Mouse (Mus musculus): ENCODE results near the gene Sumo3.

The Sumo3 gene

DNA sequence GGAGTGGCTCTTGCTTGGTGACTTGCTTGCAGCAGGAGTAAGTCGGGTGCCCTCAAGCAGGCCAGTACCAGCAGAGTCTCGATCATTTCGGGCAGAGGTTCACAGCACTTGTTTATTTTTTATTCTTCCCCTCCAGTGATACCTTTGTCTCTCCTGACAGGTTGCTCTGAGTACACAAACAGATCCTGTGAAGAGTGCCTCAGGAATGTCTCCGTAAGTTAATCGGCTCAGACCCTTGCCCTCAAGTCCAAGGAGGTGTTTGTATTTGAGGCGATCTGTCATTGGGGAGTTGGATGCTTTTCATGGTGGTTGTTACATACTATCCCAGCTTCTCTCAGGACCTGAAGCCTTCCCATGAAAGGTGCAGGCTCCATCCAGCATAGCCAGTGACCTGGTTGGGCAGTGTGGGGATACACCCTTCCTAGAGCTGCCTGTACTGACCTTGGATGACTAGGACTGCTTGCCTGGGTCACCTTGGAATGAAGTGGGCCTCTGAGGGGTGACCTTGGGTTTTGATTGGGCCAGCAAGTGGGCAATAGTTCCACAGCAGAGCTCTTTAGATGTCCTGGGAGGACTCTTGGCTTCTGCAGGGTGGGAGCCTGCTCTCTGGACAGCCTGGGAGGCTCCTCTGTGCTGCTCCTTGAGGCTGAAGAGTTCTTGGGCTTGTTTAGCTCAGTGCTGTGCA is 18.7 kb upstream of the Sumo3 start:
- in situ Hi-C loops (cut with MboI; ENCODE audit: unreplicated experiment in 2 of 2), result no loop called here

DNA sequence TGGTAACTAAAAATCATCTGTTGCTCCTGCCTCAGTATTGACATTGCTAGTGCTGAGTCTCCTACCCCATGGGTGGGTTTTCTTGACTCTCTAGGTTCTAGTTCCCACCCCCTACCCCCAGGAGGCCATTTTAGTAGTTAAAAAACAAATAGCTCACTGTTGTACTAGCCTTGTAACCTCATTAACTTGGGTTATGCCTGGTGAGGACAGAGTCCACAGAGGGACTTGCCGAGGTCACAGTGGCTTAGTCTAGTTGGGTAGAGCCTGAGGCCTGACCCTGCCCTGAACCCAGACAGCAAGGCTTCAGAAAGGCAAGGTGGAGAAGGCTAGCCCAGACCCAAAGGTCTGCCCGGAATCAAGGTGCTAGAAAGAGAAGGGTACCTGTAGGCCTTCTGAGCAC is 17.9 kb upstream of the Sumo3 start:
- in situ Hi-C loops (cut with MboI; ENCODE audit: unreplicated experiment in 2 of 2), result no loop called here

DNA sequence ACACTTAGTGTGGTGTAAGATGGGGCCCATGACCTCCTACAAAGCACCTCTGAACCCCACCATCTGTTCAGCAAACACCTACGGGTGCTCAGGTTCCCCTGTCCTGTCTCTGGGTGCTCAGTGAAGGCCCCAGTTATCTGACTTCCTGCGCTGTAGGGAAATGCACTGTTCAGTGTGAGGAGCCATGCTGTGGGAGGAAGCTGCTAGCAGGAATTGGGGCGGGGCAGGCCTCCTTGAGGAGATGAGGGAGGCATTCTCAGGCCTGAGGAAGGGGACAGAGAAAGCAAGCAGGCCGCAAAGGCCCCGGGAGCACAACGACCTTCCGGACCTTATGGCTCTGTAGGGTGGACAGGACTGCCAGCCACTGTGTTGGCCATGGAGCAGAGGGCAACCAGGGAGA is 16.8 kb upstream of the Sumo3 start:
- in situ Hi-C loops (cut with MboI; ENCODE audit: unreplicated experiment in 2 of 2), result no loop called here

DNA sequence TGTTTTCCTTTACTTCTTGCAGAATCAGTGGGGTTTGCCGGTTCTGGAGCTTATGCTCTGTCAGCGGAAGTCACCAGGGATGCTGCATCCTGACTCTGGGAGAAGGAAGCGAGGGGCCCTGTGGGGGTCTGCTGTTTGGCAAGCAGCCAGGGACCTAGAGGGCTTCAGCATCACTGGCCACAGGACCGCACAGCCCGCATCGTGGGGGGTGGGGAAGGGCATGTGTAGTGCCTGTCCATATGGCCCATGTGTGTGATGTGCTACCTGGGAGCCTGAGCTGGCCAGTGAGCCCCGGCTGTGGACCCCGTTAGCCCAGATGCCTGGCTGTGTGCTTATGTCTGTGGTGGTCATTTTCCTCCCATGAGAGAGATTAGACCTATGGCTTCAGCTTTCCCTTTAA is 16.1 kb upstream of the Sumo3 start:
- in situ Hi-C loops (cut with MboI; ENCODE audit: unreplicated experiment in 2 of 2), result no loop called here

DNA sequence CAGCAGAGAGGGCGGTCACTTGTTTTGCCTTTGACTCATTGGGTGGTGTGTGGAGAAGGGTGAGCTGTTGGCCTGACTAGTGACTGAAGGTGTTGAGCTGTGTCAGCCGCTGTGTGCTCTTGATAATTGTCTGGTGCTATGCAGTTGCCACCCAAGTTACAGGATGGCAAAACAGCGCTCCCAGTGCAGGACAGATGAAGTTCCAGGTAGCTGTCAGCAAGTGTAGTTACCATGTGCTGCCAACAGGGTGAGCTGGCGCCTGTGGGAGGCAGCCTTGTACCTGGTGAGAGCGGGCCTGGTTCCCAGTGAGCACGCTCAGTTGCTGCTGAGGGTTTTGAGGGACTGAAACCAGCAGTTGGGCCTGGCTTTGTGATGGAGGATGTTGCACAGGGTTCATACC is 15.1 kb upstream of the Sumo3 start:
- in situ Hi-C loops (cut with MboI; ENCODE audit: unreplicated experiment in 2 of 2), result no loop called here

DNA sequence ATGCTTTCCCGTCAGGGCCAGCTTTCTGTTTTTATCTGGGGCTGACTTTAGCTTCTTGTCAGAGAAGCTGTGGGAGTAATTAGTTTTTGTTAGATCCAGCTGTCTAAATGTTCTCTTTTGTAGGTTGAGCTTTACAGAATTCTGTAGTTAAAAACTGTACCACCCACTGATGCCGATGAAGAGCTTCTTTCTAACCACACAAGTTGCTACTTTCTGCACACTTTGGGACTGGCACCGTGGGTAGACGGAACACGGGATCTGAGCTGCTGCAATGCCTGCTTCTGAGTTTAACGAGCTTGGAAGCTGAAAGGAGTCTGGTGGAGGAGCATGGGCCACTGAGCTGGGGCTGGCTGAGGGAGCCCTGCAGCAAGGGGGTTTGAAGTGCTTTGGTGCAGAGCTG is 14.4 kb upstream of the Sumo3 start:
- in situ Hi-C loops (cut with MboI; ENCODE audit: unreplicated experiment in 2 of 2), result no loop called here

DNA sequence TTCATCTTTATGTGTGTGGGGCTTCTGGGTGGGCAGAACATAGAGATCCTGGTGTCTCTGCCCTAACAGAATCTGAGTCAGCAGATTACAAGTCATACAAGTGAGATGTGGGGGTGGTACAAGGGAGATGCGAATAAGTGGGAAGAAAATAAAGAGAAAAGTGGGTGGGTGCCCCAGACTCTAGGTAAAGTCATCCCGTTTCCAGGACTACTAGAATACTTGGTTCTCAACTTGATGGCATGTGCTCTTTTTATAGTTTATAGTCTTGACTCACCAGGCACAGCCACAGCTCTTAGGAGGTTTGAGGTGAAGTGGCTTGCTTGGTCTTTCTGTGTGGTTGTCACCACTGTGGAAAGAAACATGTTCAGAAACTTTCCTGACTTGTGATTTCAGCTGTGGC is 9.8 kb upstream of the Sumo3 start:
- in situ Hi-C loops (cut with MboI; ENCODE audit: unreplicated experiment in 2 of 2), result no loop called here

DNA sequence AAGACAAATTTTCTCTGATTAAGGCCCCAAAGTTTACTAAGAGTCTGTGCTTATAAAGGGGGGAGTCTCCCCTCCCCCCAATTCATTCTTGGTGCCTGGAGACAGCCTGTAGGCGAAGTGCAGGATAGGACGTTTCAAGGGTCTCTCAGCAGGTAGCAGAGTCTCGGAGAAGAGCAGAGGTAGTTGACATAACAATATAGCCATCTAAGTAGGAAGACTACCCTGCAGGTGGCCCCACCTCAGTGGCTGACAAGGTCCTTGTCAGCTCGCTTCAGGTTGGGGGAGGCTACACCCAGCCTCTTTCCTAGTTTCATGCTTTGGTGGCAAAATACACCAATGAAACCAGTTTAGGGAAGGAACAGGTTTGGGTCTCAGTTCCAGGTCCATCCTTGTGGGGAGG is 2.9 kb upstream of the Sumo3 start:
- in situ Hi-C loops (cut with MboI; ENCODE audit: unreplicated experiment in 2 of 2), result loop anchor here in 1 of 2 experiments (25.0 kb wide), 1 partner anchor 984 kb away; the partner anchor contains the start of gene Syde1

DNA sequence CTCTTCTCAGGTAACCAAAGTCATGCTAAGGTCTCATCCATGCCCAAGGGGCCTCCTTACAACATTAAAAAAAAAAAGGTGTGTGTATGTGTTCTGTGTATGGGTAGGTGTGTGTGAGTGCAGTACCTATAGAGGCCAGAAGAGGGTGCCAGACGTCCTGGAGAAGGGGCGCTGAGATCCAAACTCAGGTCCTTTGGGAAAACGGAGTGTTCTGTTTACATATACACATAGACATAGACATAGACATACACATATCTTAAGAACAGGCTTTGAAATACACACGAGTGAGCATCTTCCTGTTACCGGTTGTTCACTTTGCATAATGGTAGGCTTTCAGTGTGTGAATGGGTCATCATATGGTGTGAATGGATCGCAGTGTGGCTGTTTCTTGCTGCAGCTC is 1.8 kb upstream of the Sumo3 start:
- in situ Hi-C loops (cut with MboI; ENCODE audit: unreplicated experiment in 2 of 2), result loop anchor here in 1 of 2 experiments (25.0 kb wide), 1 partner anchor 983 kb away; the partner anchor contains the start of gene Syde1

DNA sequence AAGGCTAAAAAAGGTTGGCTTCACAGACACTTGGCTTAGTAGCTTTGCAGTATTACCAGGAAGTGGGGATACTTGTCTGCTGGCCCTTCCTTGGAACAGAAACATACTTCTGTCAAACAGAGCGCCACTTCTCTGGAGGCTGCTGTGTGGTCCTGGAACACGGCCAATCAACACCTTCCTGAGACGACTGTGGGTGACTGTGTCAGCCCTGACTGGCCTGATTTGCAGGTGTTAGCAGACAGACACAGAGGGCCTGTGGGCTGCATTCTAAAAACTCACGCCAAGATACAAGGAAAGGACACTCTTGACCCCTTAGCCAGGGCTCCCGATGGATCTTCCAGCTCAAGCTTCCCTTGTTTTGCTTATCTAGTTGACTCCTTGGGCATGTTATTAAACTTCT is 939 bp upstream of the Sumo3 start:
- in situ Hi-C loops (cut with MboI; ENCODE audit: unreplicated experiment in 2 of 2), result loop anchor here in 1 of 2 experiments (25.0 kb wide), 1 partner anchor 982 kb away; the partner anchor contains the start of gene Syde1

DNA sequence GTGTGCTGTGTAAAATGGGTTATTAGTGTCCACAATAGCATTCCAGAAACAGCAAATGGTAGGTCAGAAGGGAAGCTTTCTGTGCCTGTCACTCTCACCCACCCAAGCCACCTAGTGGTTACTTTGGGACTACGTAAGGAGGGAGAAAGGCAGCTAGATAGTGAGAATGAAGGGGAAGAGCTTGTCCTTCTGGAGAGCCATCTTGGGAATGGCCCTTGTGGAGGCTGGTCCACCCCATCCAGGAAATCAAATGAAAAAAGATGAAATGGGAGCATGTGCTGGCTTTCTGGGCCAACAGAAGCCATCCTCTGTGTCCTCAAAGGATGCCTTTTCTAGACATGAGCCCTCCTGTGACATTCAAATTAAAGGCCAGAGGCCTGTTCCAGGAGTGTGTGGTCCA is 529 bp upstream of the Sumo3 start:
- in situ Hi-C loops (cut with MboI; ENCODE audit: unreplicated experiment in 2 of 2), result loop anchor here in 1 of 2 experiments (25.0 kb wide), 1 partner anchor 982 kb away; the partner anchor contains the start of gene Syde1

DNA sequence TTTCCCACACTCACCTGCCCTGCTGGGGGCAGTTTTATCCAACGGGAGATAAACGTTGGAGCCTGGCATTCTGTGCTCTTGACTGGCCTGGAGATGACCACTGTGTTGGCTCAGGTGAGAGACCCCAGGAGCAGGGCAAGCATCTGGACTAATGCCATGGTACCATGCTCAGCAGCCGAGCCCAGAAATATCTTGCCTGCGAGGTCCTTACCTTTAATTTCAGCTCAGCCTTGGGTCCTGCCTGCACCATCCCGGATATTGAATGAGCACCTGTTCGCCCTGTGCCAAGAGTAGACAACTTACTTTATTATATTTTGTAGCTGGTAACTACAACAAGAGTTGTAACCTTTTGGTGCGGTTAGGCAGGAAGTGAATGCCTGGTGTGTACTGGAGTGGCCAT is 958 bp downstream of the Sumo3 start:
- in situ Hi-C loops (cut with MboI; ENCODE audit: unreplicated experiment in 2 of 2), result loop anchor here in 1 of 2 experiments (25.0 kb wide), 1 partner anchor 980 kb away; the partner anchor contains the start of gene Syde1

DNA sequence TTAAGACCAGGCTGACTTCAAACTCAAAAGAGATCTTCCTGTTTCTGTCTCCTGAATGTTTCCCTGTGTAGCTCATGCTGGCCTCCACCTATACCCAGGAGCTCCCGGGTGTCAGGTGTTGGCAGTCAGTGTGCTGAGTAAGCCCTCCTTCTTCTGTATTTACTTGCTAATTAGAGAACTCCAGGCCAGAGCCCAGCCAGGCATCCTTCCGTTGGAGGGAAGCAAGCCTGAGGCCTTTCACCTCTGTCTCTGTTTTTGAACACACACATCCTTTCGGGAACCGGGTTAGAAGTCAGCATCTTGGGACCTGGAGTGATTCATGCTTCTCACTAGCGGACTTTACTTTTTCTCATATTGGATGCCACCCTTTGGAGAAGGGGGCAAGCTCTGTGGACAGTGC is 1.5 kb downstream of the Sumo3 start:
- in situ Hi-C loops (cut with MboI; ENCODE audit: unreplicated experiment in 2 of 2), result loop anchor here in 1 of 2 experiments (25.0 kb wide), 1 partner anchor 980 kb away; the partner anchor contains the start of gene Syde1

DNA sequence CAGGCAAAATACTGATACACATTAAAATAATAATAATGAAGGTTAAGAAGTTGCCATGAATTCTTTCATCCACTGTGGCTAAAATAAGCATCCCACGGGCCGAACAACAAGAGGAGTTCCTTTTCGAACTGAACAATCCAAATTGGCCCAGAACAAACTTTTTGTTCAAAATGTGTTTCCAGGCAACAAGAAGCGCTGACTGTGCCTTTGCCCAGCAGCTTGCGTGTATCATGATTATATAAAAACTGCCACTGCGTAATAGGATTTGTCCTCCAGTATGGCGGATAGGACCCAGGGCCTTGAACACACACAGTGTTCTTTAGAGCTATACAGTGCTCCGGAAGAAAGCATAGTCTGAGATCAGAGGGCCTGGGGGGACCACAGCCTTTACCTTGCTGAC is 2.7 kb downstream of the Sumo3 start:
- in situ Hi-C loops (cut with MboI; ENCODE audit: unreplicated experiment in 2 of 2), result loop anchor here in 1 of 2 experiments (25.0 kb wide), 1 partner anchor 979 kb away; the partner anchor contains the start of gene Syde1

DNA sequence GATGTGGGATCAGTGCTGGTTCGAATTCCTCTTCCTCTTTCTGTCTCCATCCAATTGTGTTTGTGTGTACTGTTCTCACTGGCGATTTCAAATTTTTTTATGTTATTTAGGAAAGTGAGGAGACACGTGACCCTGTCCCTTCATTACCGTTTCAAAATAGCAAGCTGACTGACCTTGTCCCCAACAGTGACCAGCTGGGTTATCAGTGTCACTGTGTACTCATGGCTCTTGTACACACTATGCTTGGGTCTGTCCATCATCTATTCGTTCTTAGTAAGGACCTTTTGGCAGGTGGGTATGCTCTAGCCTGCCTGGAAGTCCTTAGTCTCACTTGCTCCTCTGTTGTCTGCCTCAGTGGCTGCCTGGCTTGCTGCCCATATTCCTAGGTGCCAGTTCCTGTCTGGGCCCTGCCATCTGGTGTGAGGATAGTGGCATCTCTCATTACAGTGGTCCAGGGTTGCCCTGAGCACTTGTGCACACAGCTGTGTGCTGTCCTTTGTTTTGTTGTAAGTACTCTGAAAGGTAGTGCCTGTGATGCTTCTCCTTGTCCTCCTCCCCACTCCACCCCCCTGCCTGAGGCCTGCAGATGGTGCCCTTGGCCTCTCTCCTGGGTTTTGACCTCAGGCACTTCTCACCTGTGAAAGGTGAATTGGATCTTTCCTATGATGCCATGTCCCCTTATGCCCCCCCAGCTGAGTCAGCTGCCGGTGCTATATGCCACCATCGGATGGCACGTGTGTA is 4.5 kb downstream of the Sumo3 start:
- in situ Hi-C loops (cut with MboI; ENCODE audit: unreplicated experiment in 2 of 2), result loop anchor here in 1 of 2 experiments (25.0 kb wide), 1 partner anchor 977 kb away; the partner anchor contains the start of gene Syde1

DNA sequence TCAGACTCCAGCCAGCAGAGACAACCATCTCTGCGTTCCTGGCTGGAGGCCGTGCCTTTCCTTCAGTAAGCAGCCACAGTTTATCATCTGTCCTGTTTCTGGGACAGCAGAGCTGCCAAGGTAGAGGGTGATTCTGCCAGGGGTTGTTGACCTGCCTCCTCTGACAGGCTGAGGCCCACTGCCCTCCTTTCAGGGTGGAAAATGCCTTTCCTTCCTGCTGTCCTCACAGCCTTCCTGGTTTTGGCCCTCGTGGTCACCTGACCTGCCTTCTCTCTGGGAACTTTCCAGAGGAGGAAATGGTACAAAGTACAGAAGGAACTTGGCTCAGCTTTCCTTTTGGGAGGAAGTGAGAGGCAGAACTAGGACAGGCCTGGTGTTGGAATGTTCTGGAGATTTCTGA is 7.5 kb downstream of the Sumo3 start:
- in situ Hi-C loops (cut with MboI; ENCODE audit: unreplicated experiment in 2 of 2), result loop anchor here in 1 of 2 experiments (25.0 kb wide), 1 partner anchor 974 kb away; the partner anchor contains the start of gene Syde1

DNA sequence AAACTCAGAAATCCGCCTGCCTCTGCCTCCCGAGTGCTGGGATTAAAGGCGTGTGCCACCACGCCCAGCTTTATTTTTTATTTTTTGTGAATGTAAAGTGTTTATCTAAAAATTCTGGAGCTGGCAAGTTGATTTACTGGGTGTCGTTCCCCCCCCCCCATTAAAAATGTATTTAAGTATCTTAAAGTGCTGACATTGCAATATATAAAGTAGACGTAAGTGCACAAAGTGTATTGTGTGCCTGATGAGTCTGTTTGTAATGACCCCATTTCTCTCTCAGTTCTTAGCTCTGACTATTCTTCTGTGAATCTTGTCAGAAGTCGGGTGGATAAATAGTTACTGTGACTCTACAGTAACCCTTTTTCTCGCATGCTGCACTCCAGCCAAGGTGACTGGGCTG is 9.8 kb downstream of the Sumo3 start:
- in situ Hi-C loops (cut with MboI; ENCODE audit: unreplicated experiment in 2 of 2), result loop anchor here (5.0 to 25.0 kb wide), 2 partner anchors 98 to 972 kb away; partner anchors contain the start of genes Fam207a (in 1 of the 2) and Syde1 (in 1 of the 2)

DNA sequence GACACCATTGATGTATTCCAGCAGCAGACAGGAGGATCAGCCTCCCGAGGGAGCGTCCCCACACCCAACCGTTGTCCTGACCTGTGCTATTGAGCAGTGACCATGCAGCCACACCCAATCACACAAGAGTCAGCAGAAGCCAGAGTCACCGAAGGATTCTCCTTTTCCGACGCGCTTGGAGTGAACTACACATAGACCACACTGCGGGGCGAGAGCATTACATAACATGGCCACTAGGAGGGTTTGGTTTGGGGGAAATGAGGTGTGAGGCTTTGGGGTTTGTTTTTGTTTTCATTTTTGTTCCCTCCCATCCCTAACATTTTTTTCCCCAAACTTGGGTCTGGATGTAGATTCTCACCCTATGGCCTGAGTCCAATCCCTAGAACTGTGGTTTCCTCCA is 10.3 kb downstream of the Sumo3 start:
- in situ Hi-C loops (cut with MboI; ENCODE audit: unreplicated experiment in 2 of 2), result loop anchor here (5.0 to 25.0 kb wide), 2 partner anchors 99 to 971 kb away; partner anchors contain the start of genes Fam207a (in 1 of the 2) and Syde1 (in 1 of the 2)

DNA sequence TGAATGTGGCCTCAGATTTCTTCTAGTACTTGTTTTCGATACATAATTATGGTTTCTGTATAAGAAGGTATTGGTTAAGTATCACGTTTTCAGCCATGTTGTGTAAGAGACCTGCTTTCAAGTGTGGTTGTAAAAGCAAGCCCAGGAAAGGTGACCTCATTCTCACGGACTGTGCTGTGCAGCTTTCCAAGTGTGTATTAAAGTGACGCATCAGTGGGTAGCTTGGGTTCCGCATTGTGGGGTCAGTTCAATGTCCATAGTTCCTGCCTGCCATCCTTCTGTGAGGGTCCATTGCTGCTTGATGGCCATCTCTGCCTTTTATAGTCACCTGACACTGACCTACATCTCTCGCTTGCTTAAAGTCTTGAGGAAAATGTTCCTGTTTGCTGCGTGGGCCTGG is 11.0 kb downstream of the Sumo3 start:
- in situ Hi-C loops (cut with MboI; ENCODE audit: unreplicated experiment in 2 of 2), result loop anchor here (5.0 to 25.0 kb wide), 2 partner anchors 100 to 970 kb away; partner anchors contain the start of genes Fam207a (in 1 of the 2) and Syde1 (in 1 of the 2)

DNA sequence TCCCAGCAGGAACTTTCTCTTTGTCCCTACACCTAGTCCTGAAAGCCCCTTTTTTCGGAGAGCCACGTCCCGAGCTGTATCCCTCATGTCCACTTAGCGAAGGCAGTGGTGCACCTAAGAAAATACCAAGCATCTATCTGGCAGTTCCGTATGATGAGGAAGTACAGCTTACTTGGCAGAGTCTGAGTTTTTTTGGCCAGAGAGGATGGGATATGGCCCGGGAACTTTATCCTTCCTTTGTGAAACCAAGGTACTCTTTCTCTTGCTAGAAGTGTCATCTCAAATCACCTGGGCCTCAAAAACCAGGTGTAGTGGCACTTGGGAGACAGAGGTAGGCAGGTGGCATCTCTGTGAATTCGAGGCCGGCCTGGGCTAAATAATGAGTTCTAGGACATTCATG is 15.6 kb downstream of the Sumo3 start:
- in situ Hi-C loops (cut with MboI; ENCODE audit: unreplicated experiment in 2 of 2), result loop anchor here (10.0 to 25.0 kb wide), 3 partner anchors 263 to 966 kb away; partner anchors contain the start of genes 1810043G02Rik (in 1 of the 2), Syde1 (in 1 of the 2) and Trpm2 (in 1 of the 2)

Data from v-Abl transformed pro-B cells (cell line).